Mouse (Mus musculus) lung, postnatal 0 days (tissue): ENCODE measurements at regions not wholly inside any gene's neighbourhood (a gene's known extent, or its start where the extent isn't known, plus 50 kb on each side); places are given as distances from the start of the nearest gene placed in this dataset.

Experiments
- CTCF ChIP-seq: IDR thresholded peaks from 2 replicates; pipeline ENCODE4 v1.5.1; 2016; ENCODE audit warnings: antibody characterized with exemption, mild to moderate bottlenecking
- EP300 ChIP-seq: IDR thresholded peaks from 2 replicates; pipeline ENCODE4 v1.6.1; 2016; ENCODE audit warnings: antibody characterized with exemption, mild to moderate bottlenecking, control low read depth

DNA sequence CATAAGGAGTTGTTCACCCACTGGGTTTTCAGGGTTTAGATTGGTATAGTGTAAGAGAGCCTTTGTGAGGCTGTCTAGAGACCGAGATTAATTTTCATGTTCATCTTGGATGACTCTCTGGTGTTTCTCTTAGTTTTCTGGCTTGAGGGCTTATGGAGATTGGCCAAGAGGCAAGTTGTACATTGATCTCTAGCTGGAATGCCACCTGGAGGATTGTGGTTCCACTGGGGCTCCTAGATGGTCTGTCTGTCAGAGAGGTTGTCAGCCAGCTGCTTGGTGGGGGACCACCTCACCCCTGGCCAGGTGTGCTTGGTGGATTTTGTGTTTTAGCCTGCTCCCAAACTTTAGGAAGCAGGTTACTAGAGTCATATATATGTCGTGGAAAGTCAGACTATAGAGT is 62.0 kb downstream of the 1700001O22Rik start:
- TF ChIP-seq CTCF, result no peak
- TF ChIP-seq EP300, result no peak
